Mouse (Mus musculus) kidney, adult 10 weeks (tissue): ENCODE results near the gene Lcn11. TPM values are rescaled to one million over a fixed set of nuclear protein-coding genes. Genes with fewer than 3 reads are reported as not detected.

Experiments
- polyA plus RNA-seq: library from polyadenylated mRNA; stranded (reverse); fragments of 350-450 nt; fragmentation: Illumina TruSeq; extraction: RNeasy Lipid Tissue Mini Kit (QIAGEN cat#74804); gene quantifications from one replicate; pipeline ENCODE4 v1.2.3, GENCODE M21; 2014; ENCODE audit warnings: low read depth, low replicate concordance

Lcn11 gene
- polyA plus RNA-seq, result not detected

DNA sequence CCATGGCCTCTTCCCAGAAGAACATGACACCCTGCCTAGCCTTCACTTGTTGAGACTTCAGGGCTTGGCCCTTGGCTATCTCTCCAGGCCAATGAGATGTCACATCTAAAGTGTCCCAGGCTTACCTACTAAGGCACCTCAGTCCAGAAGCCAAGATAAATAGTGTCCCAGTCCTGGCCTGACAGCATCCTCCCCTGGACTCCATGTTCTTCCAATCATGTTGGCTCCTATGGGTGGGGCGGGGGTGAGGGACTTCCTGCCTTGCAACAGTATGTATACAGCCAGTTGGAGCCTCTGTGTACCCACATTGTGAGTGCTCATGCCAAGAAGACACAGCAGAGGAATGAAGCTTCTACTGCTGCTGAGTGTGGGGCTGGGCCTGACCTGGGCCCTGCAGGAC lies at the start of gene Lcn11:
Gene Lcn11, plus strand, starts transcription at position 301 of the 400 bp plus-strand sequence.

DNA sequence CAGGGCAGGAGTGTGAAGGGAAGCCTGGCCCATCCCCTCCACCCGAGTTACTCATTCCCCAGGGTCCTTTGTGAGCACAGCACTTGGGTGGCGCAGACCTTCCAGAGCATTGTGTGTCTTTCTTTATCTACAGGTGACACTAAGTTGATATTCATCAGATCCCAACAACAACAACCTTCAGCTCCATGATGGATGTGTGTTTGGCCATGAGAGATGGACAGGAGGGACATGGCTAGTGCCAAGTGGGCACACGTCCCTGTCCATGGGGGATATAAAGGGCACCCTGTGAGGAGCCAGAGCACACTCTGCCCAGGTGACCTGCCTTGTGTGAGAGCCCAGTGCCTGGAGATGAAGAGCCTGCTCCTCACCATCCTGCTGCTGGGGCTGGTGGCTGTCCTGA lies 40.1 kb upstream of the Lcn11 start, which contains the start of gene Obp2b:
Gene Obp2b, plus strand, starts transcription at position 301 of the 400 bp plus-strand sequence.

DNA sequence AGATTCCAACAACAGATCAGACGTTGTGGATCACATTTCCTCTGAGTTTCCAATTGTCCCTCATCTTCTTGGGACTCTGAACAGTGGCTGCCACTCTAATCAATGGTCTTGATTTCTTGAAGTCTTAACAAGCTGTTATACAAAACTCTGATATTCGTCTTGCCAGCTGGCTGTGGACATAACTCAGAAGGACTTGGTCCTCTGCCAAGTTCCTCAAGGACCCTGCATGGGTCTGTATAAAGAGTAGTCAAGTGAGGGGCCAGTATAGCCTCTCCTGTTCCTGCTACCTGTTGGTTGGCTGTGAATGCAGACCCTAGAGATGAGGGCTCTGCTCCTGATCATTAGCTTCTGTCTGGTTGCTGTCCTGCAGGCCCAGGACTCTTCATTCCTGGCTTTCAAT lies 11.5 kb upstream of the Lcn11 start, which contains the start of gene Lcn3:
Gene Lcn3, plus strand, starts transcription at position 301 of the 400 bp plus-strand sequence.

DNA sequence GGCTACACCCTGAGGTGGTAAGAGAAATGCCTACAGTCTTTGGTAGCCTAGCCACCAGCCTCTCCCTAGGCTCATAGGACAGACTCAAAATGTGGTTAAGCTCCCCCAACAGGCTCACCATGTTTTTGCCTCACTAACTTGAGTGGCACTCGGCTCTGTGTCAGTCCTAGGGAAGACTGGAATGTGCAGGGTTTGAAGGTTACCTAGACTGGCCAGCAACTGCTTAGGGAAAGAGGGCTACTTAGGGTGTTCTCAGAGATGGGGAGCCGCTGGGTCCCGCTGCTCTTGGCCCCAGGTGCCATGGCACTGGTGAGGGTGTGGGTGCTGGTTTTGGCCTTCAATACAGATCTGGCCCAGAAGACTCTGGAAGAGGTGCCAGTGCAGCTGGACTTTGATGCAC lies 5.1 kb downstream of the Lcn11 start, which contains the start of gene Gm13539:
Gene Gm13539, plus strand, starts transcription at position 301 of the 400 bp plus-strand sequence.

DNA sequence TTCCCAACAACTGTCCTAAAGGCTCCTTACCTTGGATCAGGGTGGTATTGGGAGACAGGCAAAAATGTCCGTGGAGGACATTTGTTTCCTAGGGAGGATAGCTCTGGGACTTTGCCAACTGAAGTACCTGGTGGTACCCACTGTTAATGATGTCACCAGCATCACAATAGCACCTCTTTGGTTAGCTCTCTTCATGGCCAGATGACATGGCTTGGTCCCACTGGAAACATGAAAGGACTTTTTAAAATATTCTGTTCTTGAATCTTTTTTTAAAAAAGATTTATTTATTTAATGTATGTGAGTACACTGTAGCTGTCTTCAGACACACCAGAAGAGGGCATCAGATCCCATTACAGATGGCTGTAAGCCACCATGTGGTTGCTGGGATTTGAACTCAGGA lies 38.9 kb downstream of the Lcn11 start, which contains the start of gene Glt6d1:
Gene Glt6d1, minus strand, starts transcription at position 101 of the 400 bp plus-strand sequence.

DNA sequence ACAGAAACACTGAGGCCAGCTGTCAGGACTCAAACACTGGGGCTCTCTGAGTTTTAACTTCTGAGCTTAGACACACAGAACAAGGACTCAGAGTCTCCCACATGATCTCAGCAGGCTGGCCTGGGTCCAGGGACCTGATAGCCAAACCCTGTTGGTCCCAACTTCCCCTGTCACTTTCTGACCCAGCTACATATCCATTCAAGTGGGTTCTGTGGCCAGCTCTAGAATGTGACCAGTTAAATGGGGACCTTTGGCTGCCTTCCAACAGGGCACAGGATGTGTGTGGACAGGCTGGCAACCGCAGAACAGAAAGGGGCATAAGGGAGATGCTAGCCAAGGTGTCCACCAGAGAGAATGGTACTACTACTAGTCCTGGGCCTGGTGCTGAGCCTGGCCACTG lies 46.0 kb downstream of the Lcn11 start, which contains the start of gene Lcn9:
Gene Lcn9, plus strand, starts transcription at position 348 of the 400 bp plus-strand sequence.

Other genes with a start within 250 kb of the Lcn11 start
- gene Traf2, start 230.1 kb upstream of the Lcn11 start, polyA plus RNA-seq, result 0.65 TPM
- 0.89 TPM for gene Edf1, start 219.2 kb upstream of the Lcn11 start, polyA plus RNA-seq
- not detected for gene Mamdc4, start 202.2 kb upstream of the Lcn11 start, polyA plus RNA-seq
- gene Phpt1, start 201.8 kb upstream of the Lcn11 start, polyA plus RNA-seq, result 1.1 TPM
- not detected for gene Ajm1, start 195.3 kb upstream of the Lcn11 start, polyA plus RNA-seq
- 37.2 TPM for gene Rabl6, start 168.5 kb upstream of the Lcn11 start, polyA plus RNA-seq
- not detected for gene Ccdc183, start 159.3 kb upstream of the Lcn11 start, polyA plus RNA-seq
- 4.8 TPM for gene Tmem141, start 155.0 kb upstream of the Lcn11 start, polyA plus RNA-seq
- gene Fcna, start 149.0 kb upstream of the Lcn11 start, polyA plus RNA-seq, result not detected
- not detected for gene Lcn8, start 123.9 kb upstream of the Lcn11 start, polyA plus RNA-seq
- not detected for gene Lcn5, start 119.1 kb upstream of the Lcn11 start, polyA plus RNA-seq
- not detected for gene Lcn6, start 100.2 kb upstream of the Lcn11 start, polyA plus RNA-seq
- not detected for gene Lcn10, start 94.3 kb upstream of the Lcn11 start, polyA plus RNA-seq
- gene Obp2a, start 77.0 kb upstream of the Lcn11 start, polyA plus RNA-seq, result not detected
- 2.8 TPM for gene Bmyc, start 70.3 kb upstream of the Lcn11 start, polyA plus RNA-seq
- not detected for gene Obp2b, start 40.0 kb upstream of the Lcn11 start, polyA plus RNA-seq
- not detected for gene Lcn3, start 11.4 kb upstream of the Lcn11 start, polyA plus RNA-seq
- gene Gm13539, start 5.2 kb downstream of the Lcn11 start, polyA plus RNA-seq, result not detected
- not detected for gene Glt6d1, start 38.8 kb downstream of the Lcn11 start, polyA plus RNA-seq
- not detected for gene Lcn9, start 46.1 kb downstream of the Lcn11 start, polyA plus RNA-seq
- not detected for gene Sohlh1, start 70.2 kb downstream of the Lcn11 start, polyA plus RNA-seq
- 0.97 TPM for gene Kcnt1, start 86.7 kb downstream of the Lcn11 start, polyA plus RNA-seq
- gene Camsap1, start 206.3 kb downstream of the Lcn11 start, polyA plus RNA-seq, result 6.3 TPM
- 40.3 TPM for gene Ubac1, start 244.7 kb downstream of the Lcn11 start, polyA plus RNA-seq